Mouse (Mus musculus) kidney, adult 2 months (tissue): ENCODE results near the gene Nme1.

ENCODE experiments used
- CTCF ChIP-seq: fragments of 200-500 bp; conservative IDR thresholded peaks from 2 replicates; pipeline ENCODE4 v1.5.1; 2011; ENCODE audit warnings: low read depth, mild to moderate bottlenecking, control low read depth, low read length, moderate library complexity, mixed read lengths; ENCODE audit not compliant: insufficient read depth, insufficient read length
- POLR2A ChIP-seq: fragments of 200-500 bp; IDR thresholded peaks from one replicate; pipeline ENCODE4 v1.6.1; 2011; ENCODE audit warnings: low read depth, low read length, control low read depth

GRCm38 (mm10) chr11:93954738-93955255 lies 13.5 kb downstream of the Nme1 start:
- TF ChIP-seq CTCF, result no peak
- no peak for TF ChIP-seq POLR2A
